Mouse (Mus musculus) cerebellum, adult 2 months (tissue): ENCODE results near the gene Ap1ar.

Experiments
- CTCF ChIP-seq: fragments of 200-500 bp; IDR thresholded peaks from 2 replicates; pipeline ENCODE4 v1.5.1; 2011; ENCODE audit warnings: low read depth, mild to moderate bottlenecking, control low read depth, low read length, moderate library complexity, borderline replicate concordance; ENCODE audit not compliant: insufficient read depth
- POLR2A ChIP-seq: fragments of 200-500 bp; IDR thresholded peaks from 2 replicates; pipeline ENCODE4 v1.6.1; 2011; ENCODE audit warnings: low read length, control low read depth, borderline replicate concordance; ENCODE audit not compliant: insufficient read depth

DNA sequence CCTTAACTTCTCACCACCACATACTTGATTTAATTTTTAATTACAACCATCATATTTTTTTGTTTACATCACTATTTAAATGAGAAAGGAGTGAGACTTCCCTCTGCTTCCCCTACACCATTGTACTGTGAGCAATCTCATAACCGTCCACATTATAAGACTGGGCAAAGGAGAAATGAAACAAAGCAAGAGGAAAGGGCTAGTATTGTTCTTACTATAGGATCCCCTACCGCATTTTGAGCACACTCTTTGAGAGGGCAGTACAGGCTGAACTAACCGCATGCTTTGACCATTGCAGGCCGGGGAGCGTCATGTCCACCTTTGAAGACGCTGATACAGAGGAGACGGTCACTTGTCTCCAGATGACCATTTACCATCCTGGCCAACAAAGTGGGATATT is 41.1 kb downstream of the Ap1ar start:
- TF ChIP-seq CTCF: no peak
- TF ChIP-seq POLR2A: no peak
